Mouse (Mus musculus) myocyte (in vitro differentiated cells): ENCODE data around the gene Stk39.

ENCODE experiments used
- E2F4 ChIP-seq: IDR thresholded peaks from one replicate; pipeline ENCODE4 v1.6.1; 2011; ENCODE audit warnings: mild to moderate bottlenecking, control low read depth, moderate library complexity; ENCODE audit not compliant: insufficient read depth
- MAX ChIP-seq: IDR thresholded peaks from one replicate; pipeline ENCODE4 v1.6.1; 2011; ENCODE audit warnings: low read depth, mild to moderate bottlenecking, control low read depth
- MYOD1 ChIP-seq, 3 experiments: IDR thresholded peaks; one replicate each; pipeline ENCODE4 v1.6.1; 2011; ENCODE audit warnings: control low read depth in 2 of 3, low read depth in 2 of 3, mild to moderate bottlenecking in 2 of 3, moderate library complexity in 1 of 3; ENCODE audit not compliant: insufficient read length in 2 of 3, control insufficient read depth in 1 of 3
- MYOG ChIP-seq, 3 experiments: IDR thresholded peaks; one replicate each; pipeline ENCODE4 v1.6.1; 2011; ENCODE audit warnings: control low read depth in 2 of 3, low read depth in 2 of 3, mild to moderate bottlenecking in 2 of 3; ENCODE audit not compliant: insufficient read length in 2 of 3, control insufficient read depth in 1 of 3, insufficient read depth in 1 of 3
- POLR2A ChIP-seq: IDR thresholded peaks from one replicate; pipeline ENCODE4 v1.6.1; 2011; ENCODE audit warnings: low read depth, mild to moderate bottlenecking, control low read depth, moderate library complexity; ENCODE audit not compliant: insufficient read length
- TCF12 ChIP-seq: IDR thresholded peaks from one replicate; pipeline ENCODE4 v1.6.1; 2011; ENCODE audit warnings: mild to moderate bottlenecking, control low read depth; ENCODE audit not compliant: poor library complexity, insufficient read depth, severe bottlenecking
- USF1 ChIP-seq: IDR thresholded peaks from one replicate; pipeline ENCODE4 v1.6.1; 2011; ENCODE audit warnings: low read depth, mild to moderate bottlenecking, control low read depth, moderate library complexity

- TF ChIP-seq POLR2A (no peak), MYOD1 (IDR thresholded peaks at IDR 0.05; ENCODE audit: control insufficient read depth in 1 of 3, insufficient read length in 2 of 3, low read depth in 2 of 3) (no peak), TCF12 (no peak), MAX (no peak), USF1 (no peak), MYOG (IDR thresholded peaks at IDR 0.05; ENCODE audit: control insufficient read depth in 1 of 3, insufficient read depth in 1 of 3, insufficient read length in 2 of 3, low read depth in 2 of 3) (no peak), E2F4 (no peak)
Observed at GRCm38 (mm10) chr2:68436305-68436704, 35.8 kb downstream of the Stk39 start.
